Mouse (Mus musculus) c-Kit-positive CD71-positive TER-119-negative erythroid progenitor cells, embryonic 14.5 days (primary cell): ENCODE measurements around the gene Mypop.
A peak's percentile ranks its signal among the peaks of the same experiment; 100 is the strongest.

Experiments used
- DNase-seq: peaks from one replicate; pipeline ENCODE4 v3.0.0-alpha.2; 2013; ENCODE audit warnings: low read depth

Gene Mypop

DNA sequence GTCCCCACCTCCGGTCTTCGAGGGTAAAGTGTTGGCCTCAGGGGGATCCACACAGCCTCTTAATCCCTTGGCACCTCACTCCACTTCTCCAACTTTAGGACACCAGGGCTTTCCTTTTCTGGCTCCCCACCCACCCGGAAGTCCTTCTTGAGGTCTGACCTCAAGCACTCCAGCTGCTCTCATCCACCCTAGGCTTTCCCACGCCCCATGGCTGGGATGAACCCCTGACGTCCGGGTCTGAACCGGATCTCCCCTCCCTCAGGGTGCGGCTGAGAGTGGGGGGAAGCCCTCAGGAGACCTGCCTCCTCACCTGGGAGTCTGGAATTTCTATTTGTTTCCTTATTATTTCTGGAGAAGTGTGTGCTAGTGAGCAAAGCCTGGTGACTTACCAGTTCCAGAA, 30.0 kb downstream of the Mypop start:
- DNase-seq = no peak

DNA sequence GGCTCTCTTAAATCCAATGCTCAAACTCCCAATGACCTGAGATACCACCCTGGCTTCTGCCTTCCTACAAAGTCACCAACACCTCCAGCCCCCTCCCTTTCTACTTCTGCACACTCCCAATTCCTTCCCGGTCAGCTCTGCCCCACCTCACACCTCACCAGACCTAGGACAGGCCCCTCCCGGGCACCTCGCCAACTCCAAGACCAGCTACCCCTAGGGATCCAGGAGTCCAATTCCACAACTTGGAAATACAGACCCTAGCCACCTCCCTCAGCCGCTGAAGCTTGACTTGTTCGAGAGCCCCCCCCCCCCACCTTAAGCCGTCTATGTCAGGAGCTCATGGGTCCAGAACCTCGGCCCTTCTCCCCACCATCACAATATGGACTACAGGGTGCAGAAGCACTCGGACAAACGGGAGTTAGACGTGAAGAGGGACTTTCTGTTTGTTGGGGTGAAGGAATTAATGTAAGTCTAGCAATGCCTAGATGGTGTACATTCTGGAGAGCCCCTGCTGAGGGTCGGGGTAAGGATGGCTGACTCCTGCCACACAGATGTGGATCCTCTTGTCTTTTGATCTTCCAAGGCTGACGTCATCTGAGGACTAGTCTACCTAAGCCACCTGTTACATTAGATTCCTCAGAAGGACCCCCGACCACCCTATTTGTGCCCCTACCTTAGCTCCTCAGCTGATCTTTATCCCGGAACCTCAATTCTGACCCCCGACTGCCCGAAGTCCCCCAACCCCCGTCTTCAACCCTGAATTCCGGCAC, 31.3 kb downstream of the Mypop start:
- no peak for DNase-seq

DNA sequence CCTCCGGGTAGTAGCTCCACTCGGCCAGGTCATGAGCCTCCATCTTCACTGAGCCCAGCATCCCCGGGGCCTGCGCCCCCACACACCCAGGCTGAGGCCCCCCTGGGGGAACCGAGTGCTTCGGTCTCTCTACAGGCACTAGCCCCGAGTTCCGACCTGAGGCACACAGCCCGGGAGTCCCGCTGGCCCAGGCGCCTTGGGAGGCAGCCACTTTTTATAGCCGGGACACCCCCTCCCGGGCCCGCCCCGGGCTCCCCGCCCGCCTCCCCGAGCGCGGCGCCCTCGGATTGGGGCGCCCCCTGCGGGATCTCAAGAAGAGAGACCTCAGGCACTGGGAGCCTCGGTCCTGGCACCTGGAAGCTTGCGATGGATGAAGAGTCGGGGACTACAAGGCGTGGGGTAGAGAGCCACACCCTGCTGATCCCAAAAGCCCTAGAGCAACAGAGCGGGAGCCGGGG, 32.3 kb downstream of the Mypop start, which contains the start of gene Foxa3:
TSS of gene Foxa3 (minus strand) at position 182 of the 458 bp plus-strand sequence.
- no peak for DNase-seq

DNA sequence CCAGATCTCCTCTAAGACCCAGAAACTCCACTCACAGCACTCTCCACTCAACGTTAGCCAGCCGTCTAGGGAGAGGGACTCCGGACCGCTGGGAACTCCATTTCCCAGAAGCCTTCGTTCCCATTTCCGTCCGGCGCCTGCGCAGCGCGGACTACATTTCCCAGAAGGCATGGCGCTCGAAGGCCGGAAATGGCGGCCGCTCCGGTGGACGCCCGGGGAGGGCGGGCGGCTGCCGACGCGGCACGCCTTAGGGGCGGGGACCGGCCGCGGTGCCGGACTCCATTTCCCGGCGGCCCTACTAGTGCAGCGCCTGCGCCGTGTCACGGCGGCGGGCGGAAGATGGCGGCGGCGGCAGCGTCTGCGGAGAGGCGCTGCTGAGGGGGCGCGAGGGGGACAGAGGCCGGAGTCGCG, 33.1 kb downstream of the Mypop start, which contains the start of gene Sympk:
TSS of gene Sympk (plus strand) at position 282 of the 411 bp plus-strand sequence.
- peak; percentile 92 for DNase-seq

DNA sequence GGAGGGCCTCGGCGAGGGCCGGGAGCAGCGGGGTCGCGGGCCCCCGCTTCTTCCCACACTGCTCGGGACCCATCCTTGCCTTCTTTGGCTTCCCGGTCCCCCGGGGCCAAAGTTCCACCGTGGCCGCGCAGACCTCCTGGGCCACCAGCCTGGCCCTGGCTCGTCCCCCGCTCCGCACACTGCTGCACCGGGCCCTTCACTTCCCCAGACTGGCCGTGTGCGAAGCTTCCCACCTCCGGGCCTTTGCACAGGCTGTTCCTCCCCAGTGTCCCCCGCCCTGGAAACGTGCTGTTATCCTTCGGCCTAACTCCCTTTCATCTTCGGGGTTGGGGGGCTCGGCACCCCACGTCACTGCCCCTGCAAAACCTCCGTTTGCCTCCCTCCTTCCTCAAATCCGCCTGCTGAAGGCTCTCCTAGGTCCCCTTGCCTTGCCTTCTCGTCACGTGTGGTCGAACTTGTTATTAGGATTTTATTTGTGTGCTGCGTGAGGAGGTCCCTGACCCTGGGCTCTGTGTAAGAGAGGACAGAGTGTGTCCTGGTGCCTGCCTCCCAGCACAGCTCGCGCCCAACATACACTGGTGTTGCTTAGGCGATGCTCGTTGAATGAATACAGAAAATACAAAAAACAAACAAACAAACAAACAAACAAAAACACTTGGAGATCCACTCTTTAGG, 33.7 kb downstream of the Mypop start:
- DNase-seq = no peak

DNA sequence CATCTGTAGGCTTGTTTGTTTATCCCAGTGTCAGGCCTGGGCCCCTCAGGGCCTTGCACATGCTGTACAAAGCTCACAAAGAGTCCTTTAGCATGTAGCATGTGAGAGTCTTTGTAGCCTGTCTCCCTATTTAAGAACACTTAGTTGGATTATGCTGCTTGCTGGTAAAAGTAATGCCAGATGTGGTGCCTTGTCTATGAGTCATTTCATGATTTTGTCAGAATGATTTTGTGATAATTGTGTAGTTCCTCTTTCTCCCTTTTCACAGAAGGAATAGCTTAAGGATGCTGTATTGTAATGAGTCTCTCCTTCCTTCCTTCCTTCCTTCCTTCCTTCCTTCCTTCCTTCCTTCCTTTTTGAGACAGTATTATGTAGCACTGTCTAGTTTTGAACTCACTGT, 37.0 kb downstream of the Mypop start:
- no peak for DNase-seq

DNA sequence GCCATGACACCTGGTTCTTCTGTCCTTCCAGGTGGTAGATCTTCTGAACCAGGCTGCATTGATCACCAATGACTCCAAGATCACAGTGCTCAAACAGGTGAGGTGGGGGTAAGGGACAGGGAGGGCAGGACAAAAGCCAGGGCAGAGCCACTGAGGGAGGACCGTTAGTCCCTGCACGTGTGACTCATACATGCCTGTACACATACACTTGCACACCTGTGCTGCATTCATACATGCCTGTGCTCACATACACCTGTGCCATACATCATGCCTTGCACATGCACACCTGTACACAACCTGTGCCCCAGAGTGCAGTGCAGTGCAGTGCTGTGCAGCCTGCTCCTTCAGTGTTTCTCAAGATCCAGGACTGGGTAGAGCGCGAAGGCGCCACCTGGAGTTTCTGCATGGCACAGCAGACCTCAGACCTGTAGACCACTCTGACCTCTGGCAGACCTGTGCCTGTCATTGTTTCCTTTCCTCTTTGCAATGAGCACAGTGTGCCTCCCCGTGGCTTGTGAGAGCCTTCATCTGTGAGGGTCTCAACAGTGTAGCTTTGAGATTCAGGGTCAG, 38.1 kb downstream of the Mypop start:
- DNase-seq = peak; percentile 51

DNA sequence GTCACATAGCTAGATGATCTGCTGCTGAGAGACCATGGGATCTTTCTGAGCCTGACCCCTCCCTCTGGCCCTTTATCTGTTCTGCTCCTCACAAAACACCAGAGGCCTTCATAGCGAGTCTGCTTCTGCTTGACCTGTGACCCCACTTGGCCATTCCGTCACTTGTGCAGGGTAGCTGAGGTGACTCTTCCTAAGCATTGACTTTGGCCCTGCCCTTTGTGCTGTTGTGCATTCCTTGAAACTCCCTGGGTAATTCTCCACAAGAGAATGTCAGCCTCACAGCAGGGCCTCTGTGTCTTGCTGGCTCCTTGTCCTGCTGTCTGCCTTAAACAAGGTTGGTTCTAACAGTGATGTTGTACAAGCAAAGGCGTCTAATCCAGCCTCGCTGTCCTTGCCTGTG, 40.6 kb downstream of the Mypop start:
- no peak for DNase-seq

DNA sequence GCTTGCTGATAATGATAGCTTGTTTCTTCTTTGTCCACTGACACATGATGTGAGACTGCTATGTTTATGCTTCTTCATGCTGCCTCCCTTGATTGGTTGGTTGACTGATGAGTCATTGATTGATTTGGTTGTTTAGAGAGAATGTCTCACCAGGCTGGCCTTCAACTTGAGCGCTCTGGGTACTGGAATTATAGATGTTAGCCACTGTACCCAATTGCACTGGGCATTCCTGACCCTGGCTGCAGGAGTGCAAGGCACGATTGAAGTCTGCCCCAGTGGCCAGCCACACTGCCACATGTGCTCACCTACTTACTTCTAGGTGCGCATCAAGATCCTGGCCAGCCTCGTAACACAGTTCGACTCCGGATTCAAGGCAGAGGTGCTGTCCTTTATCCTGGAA, 53.6 kb downstream of the Mypop start:
- no peak for DNase-seq

DNA sequence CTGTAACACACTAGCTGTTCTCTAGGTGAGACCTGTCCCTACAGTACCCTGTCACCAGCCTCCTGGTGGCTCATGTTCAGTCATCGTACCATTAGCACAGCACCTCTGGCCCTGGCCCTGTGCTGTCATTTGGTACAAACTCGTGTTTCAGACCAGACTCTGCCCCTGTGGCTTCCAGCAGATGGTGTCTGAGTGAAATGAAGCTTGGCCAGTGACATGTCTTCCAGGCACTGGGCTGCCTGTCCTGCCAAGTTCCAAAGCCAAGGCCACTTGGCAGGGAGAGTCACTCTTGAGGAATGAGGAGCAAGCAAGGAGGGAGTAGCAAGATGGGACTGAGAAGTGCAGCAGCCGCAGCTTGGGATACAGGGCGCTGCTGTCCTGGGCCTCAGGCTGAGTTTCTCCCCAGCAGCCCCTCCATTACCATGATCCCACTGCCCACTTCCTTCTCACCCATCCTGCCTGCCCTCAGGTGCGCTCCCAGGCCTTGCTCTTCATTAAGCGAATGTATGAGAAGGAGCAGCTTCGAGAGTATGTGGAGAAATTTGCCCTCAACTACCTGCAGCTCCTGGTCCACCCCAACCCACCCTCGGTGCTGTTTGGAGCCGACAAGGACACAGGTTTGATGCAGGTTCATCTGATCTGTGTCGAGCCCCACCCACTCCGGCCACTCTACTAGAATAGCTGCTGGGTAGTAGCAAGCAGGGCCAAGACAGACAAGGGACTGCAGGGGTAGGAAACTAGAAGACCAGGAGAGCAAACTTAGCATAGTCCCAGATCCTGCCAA, 55.4 kb downstream of the Mypop start:
- DNase-seq = no peak

DNA sequence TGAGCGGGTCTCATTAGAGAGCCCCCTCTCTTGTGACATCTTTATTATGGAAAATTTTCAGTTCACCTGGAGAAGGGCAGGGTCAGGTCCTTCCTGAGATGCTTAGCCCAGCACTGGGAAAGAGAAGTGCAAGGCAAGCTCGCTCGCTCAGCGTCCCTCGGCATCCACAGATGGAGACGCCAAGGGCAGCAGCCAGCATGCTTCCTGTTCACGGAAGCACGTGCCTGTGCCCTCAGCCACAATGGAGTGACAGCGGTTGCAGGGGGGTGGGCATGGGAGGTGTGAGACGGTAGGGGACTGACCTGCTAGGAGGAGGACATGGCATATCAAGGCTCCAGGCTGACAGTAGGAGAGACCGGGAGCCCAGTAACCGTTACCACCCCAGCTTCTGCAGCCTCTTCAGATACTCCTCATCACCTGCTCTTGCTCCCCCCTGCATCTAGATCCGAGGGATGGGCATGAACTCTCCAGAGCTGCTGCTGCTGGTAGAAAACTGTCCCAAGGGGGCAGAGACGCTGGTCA, 57.0 kb downstream of the Mypop start:
- no peak for DNase-seq

DNA sequence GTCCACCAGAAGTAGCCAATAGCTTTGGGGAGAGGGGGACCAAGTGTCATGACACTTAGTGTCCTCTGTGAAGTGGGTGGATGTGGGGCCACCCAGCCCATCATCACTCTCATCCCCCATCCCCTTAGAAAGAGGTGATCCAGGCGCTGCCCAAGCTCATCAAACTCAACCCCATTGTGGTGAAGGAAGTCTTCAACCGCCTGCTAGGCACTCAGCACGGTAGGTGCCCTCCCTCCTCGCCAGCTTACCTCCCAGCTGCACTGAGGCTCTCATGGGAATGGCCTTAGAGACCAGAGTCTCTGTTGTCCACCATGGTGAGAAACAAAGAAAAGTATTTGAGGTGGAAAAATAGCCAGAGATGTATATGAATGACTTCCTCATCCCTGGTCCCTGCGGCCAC, 58.2 kb downstream of the Mypop start:
- no peak for DNase-seq

DNA sequence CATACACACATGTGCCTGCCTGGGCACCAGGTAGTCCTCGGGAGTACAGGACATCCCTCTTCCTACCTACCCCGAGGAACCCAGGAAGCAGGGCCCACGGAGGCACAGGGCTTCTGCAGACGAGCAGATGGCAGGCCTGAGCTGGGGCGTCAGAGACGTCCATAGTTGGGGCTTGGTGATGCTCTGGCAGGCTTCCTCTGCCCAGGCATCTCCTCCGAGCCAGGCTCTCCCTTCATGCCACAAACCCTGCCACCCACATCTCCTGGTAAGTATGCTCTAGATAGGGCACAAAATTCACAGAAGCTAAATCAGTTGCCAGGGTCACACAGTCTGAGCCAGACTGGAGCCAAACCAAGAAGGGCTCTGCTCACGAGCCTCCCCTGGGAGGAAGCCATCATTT, 59.1 kb downstream of the Mypop start:
- DNase-seq = no peak

DNA sequence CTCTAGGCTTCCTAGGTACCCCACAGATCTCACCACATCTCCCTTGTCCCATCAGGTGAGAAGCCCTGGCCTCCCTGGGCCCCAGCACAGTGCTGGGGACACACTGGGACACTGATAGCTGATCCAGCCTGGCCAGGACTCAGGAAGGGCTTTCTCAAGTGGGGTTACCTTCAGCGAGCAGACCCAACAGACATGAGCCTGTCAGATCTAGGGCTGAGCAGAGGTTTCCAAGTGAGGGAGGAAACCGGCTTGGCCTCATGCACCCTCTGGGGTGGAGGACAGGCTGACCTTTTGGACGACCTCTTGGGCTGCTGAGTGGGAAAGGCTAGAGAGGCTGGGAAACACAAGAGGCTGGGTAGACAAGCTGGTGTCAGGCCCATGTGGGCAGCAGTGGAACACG, 60.1 kb downstream of the Mypop start:
- no peak for DNase-seq
